Mouse (Mus musculus) stomach, postnatal 0 days (tissue): ENCODE measurements around the gene Pars2.

ENCODE experiments used
- CTCF ChIP-seq: IDR thresholded peaks from 2 replicates; pipeline ENCODE4 v1.5.1; 2016; ENCODE audit warnings: antibody characterized with exemption, low read depth, mild to moderate bottlenecking, moderate library complexity
- EP300 ChIP-seq: optimal IDR thresholded peaks from 2 replicates; pipeline ENCODE3; 2016; ENCODE audit warnings: antibody characterized with exemption

GRCm38 (mm10) chr4:106680955-106681354 is 30.1 kb downstream of the Pars2 start:
- TF ChIP-seq CTCF (no peak), EP300 (no peak)
